Mouse (Mus musculus) brain, embryonic 14.5 days (tissue): Measurements from ENCODE around the gene Znhit1.

Experiments used
- CTCF ChIP-seq: fragments of 200-500 bp; IDR thresholded peaks from 2 replicates; pipeline ENCODE4 v1.5.1; 2012; ENCODE audit warnings: inconsistent platforms, mild to moderate bottlenecking, moderate library complexity, borderline replicate concordance; ENCODE audit not compliant: insufficient read depth, insufficient read length; ENCODE audit errors: extremely low read depth
- POLR2A ChIP-seq: fragments of 200-500 bp; IDR thresholded peaks from 2 replicates; pipeline ENCODE4 v1.6.1; 2012; ENCODE audit warnings: mild to moderate bottlenecking, inconsistent platforms, borderline replicate concordance; ENCODE audit not compliant: poor library complexity, insufficient read depth, insufficient read length, severe bottlenecking; ENCODE audit errors: extremely low read depth

DNA sequence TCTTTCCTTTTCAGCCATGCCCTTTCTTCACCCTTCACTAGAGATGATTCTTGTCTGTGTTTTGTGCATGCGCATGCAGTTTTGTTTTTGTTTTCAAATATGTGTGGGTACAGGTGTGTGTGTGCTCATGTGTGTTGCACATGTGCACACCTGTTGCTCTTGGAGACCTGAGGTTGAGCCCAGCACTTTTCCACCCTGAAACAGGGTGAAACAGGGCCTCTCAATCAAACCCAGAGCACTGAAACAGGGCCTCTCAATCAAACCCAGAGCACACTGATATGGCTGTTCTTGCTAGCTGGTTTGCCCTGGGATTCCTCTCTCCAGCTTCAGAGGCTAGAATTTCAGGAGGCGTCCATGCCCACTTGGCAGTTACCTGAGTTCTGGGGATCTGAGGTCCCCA is 12.8 kb upstream of the Znhit1 start:
- TF ChIP-seq CTCF = no peak
- no peak for TF ChIP-seq POLR2A
